Mouse (Mus musculus) midbrain, embryonic 13.5 days (tissue): ENCODE results near the gene Pik3r4. TPM values are rescaled to one million over a fixed set of nuclear protein-coding genes. Genes with fewer than 3 reads are reported as not detected.

Experiments used
- polyA plus RNA-seq: library from polyadenylated mRNA; unstranded; fragments of >200 nt; fragmentation: Nextera tagmentation; extraction: Ambion mirVana; gene quantifications from 2 replicates; pipeline ENCODE4 v1.2.1, GENCODE M21; 2015

Pik3r4 gene
- polyA plus RNA-seq, 1 experiment from 2014 or later = 21.3 TPM

Other genes with a start within 250 kb of the Pik3r4 start
- 14.3 and 15.1 TPM in 2 replicates for gene Aste1, start 247.6 kb upstream of the Pik3r4 start, polyA plus RNA-seq
- gene Nek11, start 247.5 kb upstream of the Pik3r4 start, polyA plus RNA-seq = 1.6 and 3.4 TPM in 2 replicates
- 85.8 and 89.0 TPM in 2 replicates for gene Atp2c1, start 115.7 kb upstream of the Pik3r4 start, polyA plus RNA-seq
- 0.06 and 0.09 TPM in 2 replicates for gene Col6a6, start 185.2 kb downstream of the Pik3r4 start, polyA plus RNA-seq